Mouse (Mus musculus) lung, postnatal 10 days (tissue): ENCODE data around the gene Soat1.
"Not testable (repeated sequence)": the region's sequence is repeated elsewhere in the genome, so short reads cannot be mapped to it uniquely, and the experiment has no call there.

ENCODE experiments used
- DNase-seq: peaks from one replicate; pipeline ENCODE4 v3.0.0; 2021

Gene Soat1

DNA sequence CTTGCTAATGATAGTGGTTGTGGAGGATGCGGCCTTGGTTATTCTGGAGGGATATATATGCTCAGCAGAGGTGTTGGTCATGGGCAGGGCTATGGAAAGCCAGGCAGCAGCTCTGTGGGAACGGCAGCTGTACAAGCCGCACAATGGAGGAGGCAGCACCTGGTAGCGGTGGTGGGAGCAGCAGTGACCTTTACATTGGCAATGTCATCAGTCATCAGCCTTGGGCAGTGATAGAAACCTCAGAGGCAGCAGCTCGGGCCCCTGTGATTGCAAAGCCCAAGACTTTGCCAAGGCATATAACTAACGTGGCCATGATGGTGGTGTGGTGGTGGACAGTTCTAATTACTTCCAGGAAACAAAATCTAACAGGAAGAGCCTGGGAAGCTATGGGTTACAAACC lies 50.6 kb downstream of the Soat1 start:
- no peak for DNase-seq

DNA sequence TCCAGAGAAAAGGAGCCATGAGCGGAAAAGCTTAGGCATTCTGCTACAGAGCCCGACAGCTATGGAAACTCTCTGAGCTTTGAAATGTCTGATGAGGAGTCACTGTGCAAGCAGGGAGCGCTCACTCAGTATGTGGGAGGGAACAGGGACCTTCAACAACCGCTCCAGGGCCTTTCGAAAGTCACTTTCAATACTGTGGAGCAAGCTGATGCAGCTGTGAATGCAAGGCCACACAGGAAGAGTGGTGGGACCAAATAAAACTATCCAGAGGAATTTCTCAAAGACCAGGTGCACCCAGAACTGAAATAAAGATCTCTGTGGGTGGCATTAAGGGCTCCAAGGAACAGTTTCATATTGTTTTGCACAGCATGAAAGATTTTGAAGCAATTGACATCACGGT lies 51.3 kb downstream of the Soat1 start:
- no peak for DNase-seq

GRCm38 (mm10) chr1:156420671-156421297 lies 53.3 kb downstream of the Soat1 start, which contains the start of gene Axdnd1:
Gene Axdnd1 (minus strand): TSS chr1:156421159.
- DNase-seq, result peak; percentile 92

- DNase-seq, result peak; percentile 66
Measured at GRCm38 (mm10) chr1:156418170-156418569, 56.0 kb downstream of the Soat1 start.

DNA sequence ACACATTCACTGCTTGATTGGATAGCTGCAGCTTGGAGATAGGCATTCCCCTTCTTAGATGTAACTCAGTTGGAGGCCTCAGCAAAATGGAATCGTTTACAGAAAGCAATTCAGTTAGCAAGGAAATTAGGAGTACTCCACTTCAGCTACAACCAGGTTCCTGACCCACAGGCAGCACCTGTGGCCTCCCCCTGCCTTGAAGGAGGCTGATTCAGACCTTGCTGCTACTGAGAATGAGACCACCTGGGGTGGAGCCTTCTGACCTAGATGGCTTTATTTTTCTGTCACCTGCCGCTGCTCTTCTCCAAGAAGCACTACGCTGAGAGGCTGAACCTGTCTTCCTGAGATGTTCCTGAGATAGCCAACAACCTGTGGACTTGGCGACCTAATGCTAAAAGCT lies 65.6 kb downstream of the Soat1 start:
- DNase-seq, result no peak

- peak; percentile 48 for DNase-seq
Measured at GRCm38 (mm10) chr1:156408004-156408403, 66.1 kb downstream of the Soat1 start.

- DNase-seq, result no peak
Measured at GRCm38 (mm10) chr1:156403251-156403650, 70.9 kb downstream of the Soat1 start.

DNA sequence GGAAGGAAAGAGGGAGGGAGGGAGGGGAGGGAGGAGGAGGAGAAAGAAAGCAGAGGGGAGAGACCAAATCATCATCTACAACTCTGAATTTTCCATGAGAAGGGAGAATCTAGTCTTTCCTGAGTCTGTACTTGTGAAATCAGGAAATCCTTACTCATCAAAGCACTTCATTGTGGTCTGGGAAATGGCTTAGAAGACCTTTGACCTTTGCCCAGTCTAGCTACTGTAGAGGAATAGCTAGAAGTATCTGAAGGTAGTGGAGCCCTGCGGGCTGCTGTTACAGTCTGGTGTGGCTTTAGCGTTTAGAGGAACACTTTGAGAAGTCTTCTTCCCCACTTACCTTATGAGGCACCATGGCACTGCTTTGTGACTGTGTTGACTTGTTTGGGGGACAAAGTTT lies 71.6 kb downstream of the Soat1 start:
- DNase-seq, result no peak

DNA sequence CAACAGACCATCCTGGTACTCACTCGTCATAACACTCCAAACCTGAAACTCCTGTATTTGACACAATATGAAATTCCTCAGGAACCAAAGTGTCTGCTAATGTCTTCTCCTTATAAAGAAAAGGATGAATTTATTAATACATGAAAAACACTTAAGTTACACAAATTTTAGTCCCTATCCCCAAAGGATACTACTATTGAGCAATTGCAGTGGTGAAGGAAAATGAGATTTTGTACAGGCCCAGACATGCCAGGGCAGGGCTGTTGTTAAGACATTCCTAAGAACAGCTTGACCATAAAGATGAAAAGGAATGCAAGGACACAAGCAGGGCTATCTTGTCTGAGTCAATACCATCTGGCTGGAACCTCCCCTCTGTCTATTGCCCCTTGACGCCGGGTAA lies 74.0 kb downstream of the Soat1 start:
- not testable (repeated sequence) for DNase-seq

- no peak for DNase-seq
Measured at GRCm38 (mm10) chr1:156393148-156393547, 81.0 kb downstream of the Soat1 start.

GRCm38 (mm10) chr1:156386880-156387279 lies 87.3 kb downstream of the Soat1 start:
- no peak for DNase-seq

- DNase-seq, result no peak
Measured at GRCm38 (mm10) chr1:156386232-156386631, 87.9 kb downstream of the Soat1 start.

DNA sequence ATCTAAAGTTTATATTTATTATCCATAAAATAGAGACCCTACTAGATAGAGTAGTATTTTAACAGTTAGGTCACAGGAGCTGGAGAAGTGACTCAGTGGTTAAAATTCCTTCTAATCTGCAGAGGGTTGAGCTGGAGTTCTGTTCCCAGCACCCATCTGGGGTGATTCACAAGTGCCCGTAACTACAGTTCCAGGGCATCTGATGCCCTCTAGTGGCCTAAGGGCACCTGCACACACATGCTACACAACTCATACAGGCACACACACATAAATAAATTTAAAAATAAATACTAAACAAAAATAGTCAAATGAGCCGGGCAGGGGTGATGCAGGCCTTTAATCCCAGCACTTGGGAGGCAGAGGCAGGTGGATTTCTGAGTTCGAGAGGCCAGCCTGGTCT lies 92.9 kb downstream of the Soat1 start:
- no peak for DNase-seq
